Mouse (Mus musculus) small intestine, adult 2 months (tissue): Measurements from ENCODE around the gene Shbg.

Experiments used
- CTCF ChIP-seq: fragments of 200-500 bp; IDR thresholded peaks from 2 replicates; pipeline ENCODE4 v1.5.1; 2012; ENCODE audit warnings: low read depth, mild to moderate bottlenecking, control low read depth, inconsistent platforms, low read length, moderate library complexity, mixed read lengths; ENCODE audit not compliant: insufficient replicate concordance, insufficient read length; ENCODE audit errors: extremely low read depth
- POLR2A ChIP-seq: fragments of 200-500 bp; IDR thresholded peaks from 2 replicates; pipeline ENCODE4 v1.6.1; 2012; ENCODE audit warnings: low read depth, mild to moderate bottlenecking, control low read depth, inconsistent platforms, low read length, moderate library complexity

GRCm38 (mm10) chr11:69599436-69599835 is 18.3 kb downstream of the Shbg start:
- TF ChIP-seq POLR2A (no peak), CTCF (no peak)
